In genomic region chr12:76071935-76072849, GRCm38 (mm10) we compare ENCODE assay signal across 10 mouse cellular contexts.
DNase-seq lines count a peak whose midpoint lies in the region; ATAC-seq and TF ChIP-seq lines count a peak whose summit lies in the region.
"Had no signal": no experiment of that assay in that cellular context is flagged by ENCODE, and none has a peak within 500 bp of the region (broad histone marks: within the 10 kb centered on the region; RNA-seq: fewer than 3 reads in every experiment).

No protein-coding gene starts in this region.

- ATAC-seq in kidney, embryonic 14.5 days (ENCODE audit: low FRiP score, low TSS enrichment), result peak; percentile 66
- peak; percentile 70 for ATAC-seq in kidney, embryonic 16.5 days (ENCODE audit: low FRiP score, low TSS enrichment)
- no peak for ATAC-seq in neural tube, embryonic 15.5 days (ENCODE audit: low FRiP score)
- ATAC-seq in granulocyte monocyte progenitor cell, adult 5-6 weeks (replicated peaks; ENCODE audit: poor library complexity, severe bottlenecking), result no peak
- no peak for ATAC-seq in megakaryocyte-erythroid progenitor cell, adult 5-6 weeks (replicated peaks; ENCODE audit: low FRiP score, low TSS enrichment, poor library complexity, severe bottlenecking)

- H3K79me2 ChIP-seq in heart, adult 2 months (replicated peaks; ENCODE audit: control insufficient read depth, insufficient read depth, low read length), result no peaks in the 10 kb centered on the region

- DNase-seq in kidney, adult 8-10 months, result no peak
- DNase-seq in heart, adult 2 months, result peak in 1 of 2 experiments; percentile 37
- no peak for DNase-seq in thymus, adult 18-20 months

- no peak for TF ChIP-seq EP300 in heart, adult 2 months (IDR thresholded peaks at IDR 0.05; ENCODE audit: insufficient read depth, low read depth, low read length)

- H3K4me3 ChIP-seq in kidney, embryonic 14.5 days (ENCODE audit: low read length), result peak overlapping the region; percentile 24
- no peak overlapping the region for H3K4me3 ChIP-seq in heart, adult 2 months
- peak overlapping the region; percentile 25 for H3K4me3 ChIP-seq in kidney, embryonic 16.5 days (ENCODE audit: low read length)
- H3K4me3 ChIP-seq in neural tube, embryonic 15.5 days (replicated peaks), result no peak overlapping the region; the same call in 1 of the 2 replicates
- H3K4me3 ChIP-seq: erythroblast, embryonic 14.5 days had no signal

- WGBS in kidney, embryonic 14.5 days, result 16% methylated on average over 19 of the region's 19 CpGs
- 35% methylated on average over 19 of the region's 19 CpGs for WGBS in heart, adult 2 months
- 24% methylated on average over 19 of the region's 19 CpGs for WGBS in kidney, embryonic 16.5 days
- 19% methylated on average over 19 of the region's 19 CpGs for WGBS in neural tube, embryonic 15.5 days

- peak overlapping the region; percentile 34 for H3K4me2 ChIP-seq in kidney, embryonic 14.5 days (replicated peaks; ENCODE audit: low read depth, low read length)
- H3K4me2 ChIP-seq in kidney, embryonic 16.5 days (replicated peaks; ENCODE audit: low read depth, low read length), result peak overlapping the region; percentile 41
- H3K4me2 ChIP-seq in neural tube, embryonic 15.5 days, result peak overlapping the region; percentile 3; the same call in 1 of the 2 replicates

- TF ChIP-seq CTCF in heart, adult 2 months (IDR thresholded peaks at IDR 0.05), result no peak

- no peaks in the 10 kb centered on the region for H3K4me1 ChIP-seq in kidney, embryonic 14.5 days (ENCODE audit: control insufficient read depth, insufficient read depth, low read length)
- H3K4me1 ChIP-seq in heart, adult 2 months (ENCODE audit: control insufficient read depth, insufficient read depth, low read length), result peaks cover 4% of the 10 kb centered on the region
- peaks cover 6% of the 10 kb centered on the region for H3K4me1 ChIP-seq in kidney, embryonic 16.5 days (ENCODE audit: insufficient read depth, low read length)
- no peaks in the 10 kb centered on the region; the same call in 1 of the 2 replicates for H3K4me1 ChIP-seq in neural tube, embryonic 15.5 days

- TF ChIP-seq POLR2A in heart, adult 2 months (IDR thresholded peaks at IDR 0.05; ENCODE audit: insufficient read depth, low read depth, low read length), result no peak

- intact Hi-C loops in heart, adult 2 months (cut with DNase I), result no loop called here

- H3K27me3 ChIP-seq in kidney, embryonic 14.5 days (ENCODE audit: control insufficient read depth, insufficient read depth, low read length), result no peaks in the 10 kb centered on the region
- no peaks in the 10 kb centered on the region for H3K27me3 ChIP-seq in heart, adult 2 months (ENCODE audit: control insufficient read depth, insufficient read depth, low read length)
- H3K27me3 ChIP-seq in kidney, embryonic 16.5 days (ENCODE audit: insufficient read depth, low read length), result no peaks in the 10 kb centered on the region
- no peaks in the 10 kb centered on the region for H3K27me3 ChIP-seq in neural tube, embryonic 15.5 days (replicated peaks)

- no peaks in the 10 kb centered on the region for H3K9me3 ChIP-seq in kidney, embryonic 14.5 days (ENCODE audit: control insufficient read depth, low read length)
- H3K9me3 ChIP-seq in kidney, embryonic 16.5 days (ENCODE audit: low read length), result no peaks in the 10 kb centered on the region
- H3K9me3 ChIP-seq in neural tube, embryonic 15.5 days (replicated peaks), result no peaks in the 10 kb centered on the region

- peaks cover 17% of the 10 kb centered on the region for H3K36me3 ChIP-seq in kidney, embryonic 14.5 days (ENCODE audit: control insufficient read depth, insufficient read depth, low read length)
- 0 out of 2 replicates have a peak, but pooled peaks cover 2% of the 10 kb centered on the region for H3K36me3 ChIP-seq in heart, adult 2 months (ENCODE audit: control insufficient read depth, insufficient read depth, low read length)
- H3K36me3 ChIP-seq in kidney, embryonic 16.5 days (ENCODE audit: insufficient read depth, low read length), result peaks cover 12% of the 10 kb centered on the region; the same call in 1 of the 2 replicates
- H3K36me3 ChIP-seq in neural tube, embryonic 15.5 days, result peaks cover 6% of the 10 kb centered on the region; the same call in 1 of the 2 replicates

- H3K9ac ChIP-seq in kidney, embryonic 14.5 days (ENCODE audit: low read depth, low read length), result 0 out of 2 replicates have a peak overlapping the region, but pooled peaks have one; percentile 40
- H3K9ac ChIP-seq in heart, adult 2 months (ENCODE audit: low read depth, low read length), result no peak overlapping the region
- H3K9ac ChIP-seq in kidney, embryonic 16.5 days (replicated peaks; ENCODE audit: low read length), result peak overlapping the region; percentile 53
- H3K9ac ChIP-seq in neural tube, embryonic 15.5 days (replicated peaks), result no peak overlapping the region

- peak overlapping the region; percentile 6; the same call in 1 of the 2 replicates for H3K27ac ChIP-seq in kidney, embryonic 14.5 days (ENCODE audit: low read depth, low read length)
- peak overlapping the region; percentile 47 for H3K27ac ChIP-seq in heart, adult 2 months
- H3K27ac ChIP-seq in kidney, embryonic 16.5 days (ENCODE audit: low read length), result peak overlapping the region; percentile 30; the same call in 1 of the 2 replicates
- no peak overlapping the region for H3K27ac ChIP-seq in neural tube, embryonic 15.5 days (replicated peaks)
- H3K27ac ChIP-seq: macrophage had no signal

Comparison
In these comparisons a context has a peak if more than half of its experiments do, and no peak if none do; other contexts are left out.
1. ATAC-seq: peak in kidney, embryonic 14.5 days (single experiment) and kidney, embryonic 16.5 days (single experiment); none in neural tube, embryonic 15.5 days (single experiment), granulocyte monocyte progenitor cell, adult 5-6 weeks (single experiment) and megakaryocyte-erythroid progenitor cell, adult 5-6 weeks (single experiment).
2. H3K4me3 ChIP-seq: peak in kidney, embryonic 14.5 days (single experiment) and kidney, embryonic 16.5 days (single experiment); none in heart, adult 2 months (single experiment) and neural tube, embryonic 15.5 days (single experiment).
3. H3K9ac ChIP-seq: peak in kidney, embryonic 14.5 days (single experiment) and kidney, embryonic 16.5 days (single experiment); none in heart, adult 2 months (single experiment) and neural tube, embryonic 15.5 days (single experiment).
4. Peak in every context shown above with its lines, with median percentiles within 50 percentile points of each other: H3K4me2 ChIP-seq.